Mouse (Mus musculus) heart, adult 2 months (tissue): Measurements from ENCODE around the gene Prrxl1.

Experiments used
- CTCF ChIP-seq: fragments of 200-600 bp; IDR thresholded peaks from 2 replicates; pipeline ENCODE4 v1.8.1; 2022; ENCODE audit warnings: antibody characterized with exemption, mild to moderate bottlenecking, moderate library complexity
- EP300 ChIP-seq: fragments of 200-500 bp; IDR thresholded peaks from 2 replicates; pipeline ENCODE4 v1.6.1; 2011; ENCODE audit warnings: low read depth, low read length, control low read depth; ENCODE audit not compliant: insufficient read depth

DNA sequence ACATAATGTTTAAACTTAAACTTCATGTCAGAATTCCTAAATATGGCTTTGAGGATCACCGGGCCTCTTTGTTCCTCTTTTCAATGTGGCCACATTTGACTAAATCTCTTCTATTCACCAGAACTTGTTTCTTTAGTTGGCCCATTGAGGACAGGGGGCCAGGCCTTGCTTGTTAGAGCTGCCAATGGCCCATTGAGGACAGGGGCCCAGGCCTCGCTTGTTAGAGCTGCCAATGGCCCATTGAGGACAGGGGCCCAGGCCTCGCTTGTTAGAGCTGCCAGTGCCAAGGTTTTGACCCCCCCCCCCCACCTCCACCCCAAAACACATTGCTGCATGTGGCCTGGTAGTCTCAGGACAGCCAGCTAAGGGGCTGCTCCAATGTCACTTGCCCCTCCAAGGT, 82.4 kb downstream of the Prrxl1 start:
- TF ChIP-seq CTCF: no peak
- no peak for TF ChIP-seq EP300
